Mouse (Mus musculus) spleen, postnatal 14 days (tissue): ENCODE results near the gene Serinc1.

ENCODE experiments used
- DNase-seq, 2 experiments: peaks; one replicate each; pipeline ENCODE4 v3.0.0; 2021 to 2022; ENCODE audit warnings: low spot score in 2 of 2

Gene Serinc1

DNA sequence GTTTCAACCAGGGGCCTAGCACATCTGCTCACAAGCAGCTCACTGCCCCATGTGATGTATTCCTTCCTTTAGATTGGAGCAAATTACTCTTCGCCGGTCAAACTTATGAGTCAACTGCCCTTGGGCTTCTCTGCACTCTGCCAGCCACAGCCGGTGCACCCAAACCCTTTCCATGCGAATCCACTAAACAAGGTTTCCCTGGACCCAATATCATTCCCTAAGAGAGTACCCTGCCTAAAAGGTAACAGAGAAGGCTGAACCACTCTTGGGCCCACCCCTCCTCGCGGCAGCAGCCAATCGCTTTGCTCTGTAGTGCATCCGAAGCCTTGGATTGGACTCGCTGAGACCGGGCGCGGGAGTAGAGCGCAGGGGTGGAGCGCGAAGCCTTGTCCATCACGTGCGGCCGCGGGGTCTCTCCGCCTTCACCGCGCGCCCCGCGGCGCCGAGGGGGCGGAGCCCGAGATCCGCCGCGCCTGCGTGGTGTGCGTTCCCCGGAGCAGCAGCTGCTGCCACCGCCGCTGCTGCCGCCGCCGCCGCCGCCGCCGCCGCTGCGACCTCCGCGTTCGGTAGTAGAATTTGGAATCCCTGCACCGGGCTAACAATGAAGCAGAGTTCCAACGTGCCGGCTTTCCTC lies 46.3 kb downstream of the Serinc1 start, which contains the start of gene Hsf2:
Hsf2 (plus strand) TSS at position 478 of the 634 bp plus-strand sequence.
- DNase-seq = peak; percentile 78 to 81

DNA sequence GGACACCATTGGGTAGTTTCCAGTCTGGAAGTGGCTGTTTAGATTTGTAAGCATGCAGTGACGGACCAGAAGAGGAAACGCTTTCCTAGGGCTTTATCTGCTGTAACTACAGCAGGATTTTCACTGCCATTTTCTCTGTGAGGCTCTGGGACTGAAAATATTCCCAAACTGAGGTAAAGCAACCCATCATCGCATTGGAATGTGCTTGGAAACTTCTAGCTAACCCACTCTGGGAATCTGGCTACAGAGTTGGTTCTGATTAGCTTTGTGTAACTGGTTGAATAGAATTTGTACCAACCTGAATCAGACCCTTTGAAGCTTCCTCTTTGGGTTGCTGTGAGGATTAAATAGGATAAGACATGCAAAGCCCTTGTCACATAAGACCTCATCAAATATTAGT lies 47.6 kb downstream of the Serinc1 start:
- no peak for DNase-seq

DNA sequence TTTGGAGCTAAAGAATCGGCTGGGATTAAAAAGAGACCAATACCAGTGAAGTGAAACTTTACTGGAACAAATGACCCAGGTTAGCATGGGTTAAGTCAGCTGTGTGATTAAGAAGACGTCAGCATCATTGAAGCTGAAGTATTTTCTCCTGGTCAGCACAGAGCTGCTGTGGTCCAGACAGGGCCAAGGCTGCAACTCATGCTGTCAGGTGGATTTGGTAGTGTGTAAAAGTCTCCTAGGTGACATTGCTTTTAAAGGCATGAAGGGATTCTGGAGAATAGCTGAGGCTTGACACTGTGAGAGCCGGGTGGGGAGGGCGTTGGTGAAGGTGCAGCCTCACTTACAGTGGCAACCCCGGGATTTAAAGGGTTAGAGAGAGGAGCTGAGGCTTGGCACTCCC lies 50.6 kb downstream of the Serinc1 start:
- no peak for DNase-seq

- DNase-seq = no peak
Measured at GRCm38 (mm10) chr10:57477121-57477843, 55.0 kb downstream of the Serinc1 start.
